Mouse (Mus musculus): Measurements from ENCODE around the gene Col25a1.

DNA sequence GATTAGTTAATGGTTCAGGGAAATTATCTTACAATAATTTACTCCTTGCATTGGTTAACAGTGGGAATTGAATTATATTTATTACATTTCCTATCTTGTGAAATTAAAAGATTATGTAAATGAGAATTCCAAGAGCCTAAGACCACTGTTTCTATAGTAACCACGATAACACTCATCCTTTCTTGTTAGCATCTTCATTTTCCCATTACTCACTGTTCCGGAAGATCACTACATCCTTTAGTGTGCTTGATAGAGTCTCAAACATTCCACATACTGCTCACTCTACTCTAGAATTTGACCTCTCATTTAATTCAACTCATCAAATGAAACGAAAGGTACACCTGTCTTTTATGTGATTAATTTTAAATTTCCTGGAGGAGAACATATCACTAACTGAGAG is 370.4 kb downstream of the Col25a1 start:
- TF ChIP-seq CTCF (IDR thresholded peaks at IDR 0.05; ENCODE audit: extremely low read depth, insufficient read length, insufficient replicate concordance, low read depth, low read length) (no peak), POLR2A (IDR thresholded peaks at IDR 0.05; ENCODE audit: low read depth, low read length) (no peak)
